Mouse (Mus musculus) 3134 (cell line): ENCODE measurements around the gene Avil.

ENCODE experiments used
- DNase-seq: peaks from one replicate; pipeline ENCODE4 v3.0.0-alpha.2; 2011; ENCODE audit warnings: low spot score; ENCODE audit not compliant: insufficient read length; ENCODE audit errors: extremely low read depth

Gene Avil

DNA sequence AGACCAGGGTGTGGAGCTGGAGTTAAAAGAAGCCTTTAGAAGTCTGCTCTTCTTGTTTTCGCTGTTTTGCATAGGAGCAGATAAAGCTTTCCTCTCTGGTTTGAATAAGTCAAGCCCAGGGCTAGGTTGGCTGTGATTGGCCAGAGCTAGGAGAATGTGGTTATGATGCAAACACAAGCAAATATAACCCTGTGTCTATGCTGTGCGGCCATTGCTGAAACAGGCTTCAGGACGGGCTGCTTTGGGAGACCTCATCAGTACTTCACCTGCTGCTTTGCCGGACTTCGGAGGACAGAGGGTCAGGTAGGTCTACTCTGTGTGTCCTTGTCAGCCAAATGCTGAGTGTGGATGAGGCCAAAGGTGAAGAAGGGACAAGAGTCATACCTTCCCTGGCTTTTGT, at the start of gene Avil:
Avil (plus strand) TSS at position 181 of the 400 bp plus-strand sequence.
- no peak for DNase-seq

- no peak for DNase-seq
These were observed 48.1 kb upstream of the Avil start for GRCm38 (mm10) chr10:126952375-126952774.

GRCm38 (mm10) chr10:126953029-126953471, 47.5 kb upstream of the Avil start:
- peak; percentile 50 for DNase-seq

DNA sequence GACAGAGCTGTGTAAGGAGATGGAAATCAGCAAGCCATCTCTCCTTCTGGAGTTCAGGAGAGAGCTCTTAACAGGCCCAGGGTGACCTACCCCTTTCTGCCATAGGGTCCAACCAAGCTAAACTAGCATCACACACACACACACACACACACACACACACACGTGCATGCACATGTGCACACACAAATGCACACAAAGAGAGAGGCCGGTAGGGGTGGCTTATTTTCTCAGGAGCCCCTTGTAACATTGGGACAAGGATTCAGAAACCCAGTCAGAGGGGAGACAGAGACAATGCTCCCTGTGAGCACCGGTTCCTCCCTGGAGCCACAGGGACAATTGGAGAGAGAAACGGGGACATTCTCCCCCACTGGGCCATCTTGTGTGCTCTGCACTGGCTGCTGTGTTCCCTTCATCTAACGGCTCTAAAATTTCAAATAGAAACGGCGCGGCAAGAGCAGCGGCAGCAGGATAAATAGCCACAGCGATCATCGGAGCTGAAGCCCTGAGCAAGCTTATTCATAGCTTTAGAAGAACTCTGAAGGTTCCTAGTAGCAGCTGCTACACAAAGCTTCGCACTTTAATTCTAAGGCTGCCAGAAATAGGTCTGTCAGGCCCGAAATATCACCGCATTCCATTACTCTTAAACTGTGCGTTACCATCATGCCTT, 43.7 kb upstream of the Avil start:
- no peak for DNase-seq

GRCm38 (mm10) chr10:126957359-126958107, 43.0 kb upstream of the Avil start:
- DNase-seq: peak; percentile 67

GRCm38 (mm10) chr10:126960496-126960895, 40.0 kb upstream of the Avil start:
- no peak for DNase-seq

DNA sequence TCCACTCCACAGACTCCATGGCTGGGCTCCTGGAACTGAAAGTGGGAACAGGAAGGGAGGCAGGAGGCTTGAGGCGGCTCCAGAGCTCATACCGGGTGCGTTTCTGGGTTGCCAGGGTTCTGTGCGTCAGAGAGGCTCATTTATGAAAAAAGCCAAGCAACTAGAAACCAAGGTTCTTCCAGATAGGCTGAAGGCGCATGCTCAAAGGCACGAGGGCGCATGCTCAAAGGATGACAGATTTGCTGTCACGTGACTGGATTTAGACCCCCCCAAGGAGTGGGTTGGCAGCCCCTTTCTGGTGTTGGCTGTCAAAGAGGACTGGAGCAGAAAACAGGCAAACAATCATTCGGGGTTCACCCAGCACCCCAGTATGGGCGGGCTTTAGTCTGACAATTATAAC, 38.8 kb upstream of the Avil start:
- no peak for DNase-seq

- peak; percentile 78 for DNase-seq
These were observed 38.1 kb upstream of the Avil start for GRCm38 (mm10) chr10:126962271-126962965.

DNA sequence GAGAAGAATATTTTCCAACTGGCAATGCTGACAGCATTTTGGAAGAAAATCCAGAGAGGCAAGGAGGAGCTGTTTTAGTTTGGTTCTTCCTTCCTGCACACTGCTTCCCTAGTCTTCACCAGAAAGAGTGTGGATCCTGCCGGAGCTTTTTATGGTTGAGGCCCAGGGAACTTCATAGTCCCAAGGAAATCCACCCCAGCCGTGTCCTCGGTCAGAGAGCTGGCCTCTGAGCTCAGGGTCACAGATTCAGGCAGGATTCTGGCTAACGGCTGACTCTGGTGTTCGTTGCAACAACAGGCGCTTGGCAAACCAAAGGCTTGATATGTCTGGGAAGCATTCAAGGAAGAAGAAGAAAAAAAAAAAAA, 37.6 kb upstream of the Avil start:
- no peak for DNase-seq

DNA sequence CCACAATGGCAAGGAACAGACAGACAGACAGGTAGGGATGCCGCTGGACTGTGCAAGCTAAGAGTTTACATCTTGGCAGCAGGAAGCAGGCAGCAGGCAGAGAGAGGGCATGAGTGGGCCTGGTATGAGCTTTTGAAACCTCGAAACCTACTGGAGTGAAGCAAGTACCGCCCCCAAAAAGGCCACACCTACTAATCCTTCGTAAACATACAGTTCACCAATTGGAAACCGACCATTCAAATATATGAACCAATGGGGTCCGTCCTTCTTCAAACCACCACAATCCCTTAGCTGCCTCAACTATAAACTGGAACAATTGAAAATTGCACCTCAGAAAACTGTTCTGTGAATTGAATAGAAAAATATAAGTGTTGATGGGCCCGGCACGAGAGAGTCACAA, 36.7 kb upstream of the Avil start:
- no peak for DNase-seq

- no peak for DNase-seq
These were observed 29.0 kb upstream of the Avil start for GRCm38 (mm10) chr10:126971363-126972050.

GRCm38 (mm10) chr10:126972051-126972725, 28.3 kb upstream of the Avil start:
- DNase-seq: peak; percentile 37

- DNase-seq: no peak
These were observed 27.5 kb upstream of the Avil start for GRCm38 (mm10) chr10:126972988-126973387.

DNA sequence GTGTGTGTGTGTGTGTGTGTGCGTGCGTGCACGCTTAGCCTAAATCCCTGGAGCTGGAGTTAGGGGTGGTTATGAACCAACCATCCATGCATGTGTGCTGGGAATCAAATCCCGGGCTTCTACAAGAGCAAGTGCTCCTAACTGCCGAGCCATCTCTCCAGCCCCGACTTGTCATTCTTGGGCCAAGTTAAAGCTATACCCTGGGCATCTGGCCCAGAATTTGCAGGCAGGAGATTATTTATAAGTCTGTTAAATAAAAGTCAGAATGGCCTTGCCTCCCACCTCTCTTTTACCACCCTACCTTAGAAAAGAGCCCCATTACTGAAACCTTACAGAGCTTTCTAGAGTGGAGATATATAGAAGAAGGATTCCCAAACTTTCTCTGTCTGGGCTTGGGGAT, 24.8 kb upstream of the Avil start:
- no peak for DNase-seq

- DNase-seq: no peak
These were observed 23.4 kb upstream of the Avil start for GRCm38 (mm10) chr10:126977076-126977475.

DNA sequence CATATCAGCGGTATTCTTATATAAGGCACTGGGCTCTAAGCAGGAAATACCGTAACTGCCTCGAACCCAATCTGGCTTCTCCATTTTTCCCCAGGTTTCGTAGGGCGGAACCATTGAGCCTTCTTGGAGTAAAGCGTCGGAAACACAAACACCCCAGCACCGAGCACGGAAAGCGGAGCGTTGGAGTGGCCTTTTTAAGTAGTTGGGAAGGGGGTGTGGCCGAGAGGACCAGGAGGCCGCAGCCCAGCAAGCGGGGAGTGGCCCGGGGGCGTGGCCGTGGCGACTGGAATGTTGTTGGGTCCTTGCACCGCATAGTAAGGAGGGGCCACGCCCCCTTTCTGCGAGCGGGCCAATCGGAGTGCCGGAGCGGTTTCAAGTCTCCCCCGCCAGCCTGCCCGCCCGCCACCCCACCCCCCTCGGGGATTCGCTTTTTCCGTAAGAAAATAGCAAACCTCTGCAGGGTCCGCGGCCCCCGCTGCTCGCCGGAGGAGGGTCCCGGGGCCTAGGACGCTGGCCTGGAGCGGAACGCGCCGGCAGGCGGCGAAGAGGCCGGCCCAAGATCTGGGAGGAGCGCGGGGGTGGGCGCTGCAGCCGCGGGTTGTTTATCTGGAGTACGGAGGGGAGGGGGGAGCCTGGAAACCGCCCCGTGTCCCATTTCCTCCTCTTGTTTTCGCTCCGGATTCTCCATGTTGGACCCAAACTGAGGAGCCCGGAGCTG, 22.1 kb upstream of the Avil start, which contains the start of gene Ctdsp2:
Ctdsp2 (plus strand) TSS at position 441 of the 718 bp plus-strand sequence.
- peak; percentile 100 for DNase-seq

GRCm38 (mm10) chr10:126979121-126979635, 21.3 kb upstream of the Avil start:
- peak; percentile 61 for DNase-seq

DNA sequence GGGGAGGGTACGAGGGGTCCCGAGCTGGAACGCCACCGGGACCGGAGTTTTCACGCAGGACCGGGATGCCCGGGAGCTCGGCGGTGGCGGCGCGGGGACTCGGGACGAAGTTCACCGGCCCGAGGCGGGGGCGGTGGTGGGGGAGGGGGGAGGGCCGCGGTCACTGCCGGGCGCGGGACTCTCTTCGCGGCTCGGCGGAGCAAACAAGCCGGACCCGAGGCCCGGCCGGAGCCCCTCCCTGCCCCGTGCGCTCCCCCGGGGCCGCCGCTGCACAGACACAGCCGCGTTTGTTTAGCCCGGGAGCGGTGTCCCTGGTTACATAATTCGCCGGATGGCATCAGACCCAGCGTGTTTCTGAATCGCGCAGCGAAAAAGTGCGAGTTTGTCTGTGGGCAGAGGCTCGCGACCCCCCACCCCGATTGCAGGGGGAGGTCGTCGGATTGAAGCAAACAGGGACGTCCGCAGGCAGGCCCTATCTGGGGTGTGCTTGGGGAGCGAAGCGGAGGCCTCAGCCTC, 20.8 kb upstream of the Avil start:
- DNase-seq: peak; percentile 58

- DNase-seq: peak; percentile 63
These were observed 20.1 kb upstream of the Avil start for GRCm38 (mm10) chr10:126980221-126980932.
